Mouse (Mus musculus): ENCODE measurements at regions not wholly inside any gene's neighbourhood (a gene's known extent, or its start where the extent isn't known, plus 50 kb on each side); places are given as distances from the start of the nearest gene placed in this dataset.

GRCm38 (mm10) chr1:118772261-118772660 lies 144.5 kb downstream of the Tfcp2l1 start:
- DNase-seq (ENCODE audit: low spot score, missing footprints) (peak; percentile 94), ATAC-seq (ENCODE audit: low FRiP score) (no peak)
- H3K4me1 ChIP-seq (ENCODE audit: control insufficient read depth, insufficient read depth, low read length): peaks cover 5% of the 10 kb centered on the region; the same call in 1 of the 2 replicates
- H3K4me2 ChIP-seq: no peak overlapping the region
- no peak overlapping the region for H3K27ac ChIP-seq (ENCODE audit: low read depth, low read length)
- no peaks in the 10 kb centered on the region for H3K27me3 ChIP-seq (ENCODE audit: control insufficient read depth, insufficient read depth, low read length)
- WGBS: 16% methylated on average over 9 of the region's 9 CpGs
- H3K4me3 ChIP-seq (ENCODE audit: low read depth, low read length): no peak overlapping the region
- H3K9ac ChIP-seq (ENCODE audit: low read length): no peak overlapping the region
- H3K36me3 ChIP-seq (ENCODE audit: control insufficient read depth, insufficient read depth, low read length): no peaks in the 10 kb centered on the region
- H3K9me3 ChIP-seq (ENCODE audit: control insufficient read depth, low read length): no peaks in the 10 kb centered on the region

GRCm38 (mm10) chr1:118776594-118777441 lies 149.1 kb downstream of the Tfcp2l1 start:
- Histone ChIP-seq H3K36me3 (ENCODE audit: control insufficient read depth, insufficient read depth, low read length) (no peaks in the 10 kb centered on the region), H3K4me2 (no peak overlapping the region), H3K9ac (ENCODE audit: low read length) (peak overlapping the region; percentile 20; the same call in 1 of the 2 replicates), H3K4me1 (ENCODE audit: control insufficient read depth, insufficient read depth, low read length) (peaks cover 5% of the 10 kb centered on the region; the same call in 1 of the 2 replicates), H3K4me3 (ENCODE audit: low read depth, low read length) (no peak overlapping the region), H3K27me3 (ENCODE audit: control insufficient read depth, insufficient read depth, low read length) (no peaks in the 10 kb centered on the region), H3K27ac (ENCODE audit: low read depth, low read length) (peak overlapping the region; percentile 57; the same call in 1 of the 2 replicates), H3K9me3 (ENCODE audit: control insufficient read depth, low read length) (no peaks in the 10 kb centered on the region)
- DNase-seq (ENCODE audit: low spot score, missing footprints): peak; percentile 85
- 40% methylated on average over 10 of the region's 10 CpGs for WGBS
- ATAC-seq (ENCODE audit: low FRiP score): peak; percentile 82

Data from midbrain, embryonic 11.5 days (tissue).